Mouse (Mus musculus) heart, adult 2 months (tissue): Measurements from ENCODE around the gene Olfr1006.

Experiments
- CTCF ChIP-seq: fragments of 200-600 bp; IDR thresholded peaks from 2 replicates; pipeline ENCODE4 v1.8.1; 2022; ENCODE audit warnings: antibody characterized with exemption, mild to moderate bottlenecking, moderate library complexity
- EP300 ChIP-seq: fragments of 200-500 bp; IDR thresholded peaks from 2 replicates; pipeline ENCODE4 v1.6.1; 2011; ENCODE audit warnings: low read depth, low read length, control low read depth; ENCODE audit not compliant: insufficient read depth
- POLR2A ChIP-seq: fragments of 200-500 bp; IDR thresholded peaks from 2 replicates; pipeline ENCODE4 v1.6.1; 2011; ENCODE audit warnings: mild to moderate bottlenecking, low read depth, low read length, control low read depth; ENCODE audit not compliant: insufficient read depth

GRCm38 (mm10) chr2:85678667-85679066, at the start of gene Olfr1006:
- no peak for TF ChIP-seq EP300
- TF ChIP-seq CTCF = no peak
- no peak for TF ChIP-seq POLR2A
